Mouse (Mus musculus): ENCODE results near the gene Tbx5. TPM values are rescaled to one million over a fixed set of nuclear protein-coding genes. Genes with fewer than 3 reads are reported as not detected.

Tbx5 gene
- total and polyA plus RNA-seq, 2 experiments from 2014 or later = 0.04 TPM; not detected in 1

GRCm38 (mm10) chr5:119810994-119811690 is 21.3 kb upstream of the Tbx5 start:
- no peak overlapping the region for H3K4me2 ChIP-seq (ENCODE audit: low read depth, low read length)
- H3K27ac ChIP-seq = no peak overlapping the region
- H3K4me1 ChIP-seq (ENCODE audit: insufficient read depth, low read length) = no peaks in the 10 kb centered on the region
- 58% methylated on average over 12 of the region's 12 CpGs for WGBS
- H3K27me3 ChIP-seq (ENCODE audit: insufficient read depth, low read length) = peaks cover 55% of the 10 kb centered on the region
- no peak for TF ChIP-seq CTCF (IDR thresholded peaks at IDR 0.05; ENCODE audit: low read depth)
- H3K36me3 ChIP-seq (ENCODE audit: insufficient read depth, low read length) = no peaks in the 10 kb centered on the region
- no peak for ATAC-seq
- 0 out of 2 replicates have a peak, but pooled peaks cover 3% of the 10 kb centered on the region for H3K9me3 ChIP-seq (ENCODE audit: low read length)
- no peak for DNase-seq (ENCODE audit: low spot score)
- H3K4me3 ChIP-seq (ENCODE audit: low read length) = no peak overlapping the region
- H3K9ac ChIP-seq (replicated peaks; ENCODE audit: low read length) = no peak overlapping the region

GRCm38 (mm10) chr5:119815247-119815646 is 17.2 kb upstream of the Tbx5 start:
- Histone ChIP-seq H3K36me3 (ENCODE audit: insufficient read depth, low read length) (no peaks in the 10 kb centered on the region), H3K4me1 (ENCODE audit: insufficient read depth, low read length) (no peaks in the 10 kb centered on the region), H3K27ac (no peak overlapping the region), H3K4me2 (ENCODE audit: low read depth, low read length) (no peak overlapping the region), H3K9ac (replicated peaks; ENCODE audit: low read length) (no peak overlapping the region), H3K27me3 (ENCODE audit: insufficient read depth, low read length) (peaks cover 28% of the 10 kb centered on the region), H3K4me3 (ENCODE audit: low read length) (no peak overlapping the region), H3K9me3 (ENCODE audit: low read length) (no peaks in the 10 kb centered on the region)
- DNase-seq (ENCODE audit: low spot score) = no peak
- no peak for TF ChIP-seq CTCF (IDR thresholded peaks at IDR 0.05; ENCODE audit: low read depth)
- WGBS = 55% methylated on average over 1 of the region's 1 CpGs
- no peak for ATAC-seq

- H3K4me3 ChIP-seq (ENCODE audit: low read length) = no peak overlapping the region
- H3K9me3 ChIP-seq (ENCODE audit: low read length) = no peaks in the 10 kb centered on the region
- H3K4me1 ChIP-seq (ENCODE audit: insufficient read depth, low read length) = no peaks in the 10 kb centered on the region
- ATAC-seq (no peak), DNase-seq (ENCODE audit: low spot score) (no peak)
- TF ChIP-seq CTCF (IDR thresholded peaks at IDR 0.05; ENCODE audit: low read depth) = no peak
- peaks cover 29% of the 10 kb centered on the region for H3K27me3 ChIP-seq (ENCODE audit: insufficient read depth, low read length)
- H3K27ac ChIP-seq = no peak overlapping the region
- no peak overlapping the region for H3K9ac ChIP-seq (replicated peaks; ENCODE audit: low read length)
- H3K4me2 ChIP-seq (ENCODE audit: low read depth, low read length) = no peak overlapping the region
- no peaks in the 10 kb centered on the region for H3K36me3 ChIP-seq (ENCODE audit: insufficient read depth, low read length)
- WGBS = 78% methylated on average over 6 of the region's 6 CpGs
Measured at GRCm38 (mm10) chr5:119820452-119820851, 12.0 kb upstream of the Tbx5 start.

GRCm38 (mm10) chr5:119821506-119821905 is 11.0 kb upstream of the Tbx5 start:
- H3K9ac ChIP-seq (replicated peaks; ENCODE audit: low read length) = no peak overlapping the region
- H3K27me3 ChIP-seq (ENCODE audit: insufficient read depth, low read length) = peaks cover 34% of the 10 kb centered on the region
- H3K9me3 ChIP-seq (ENCODE audit: low read length) = no peaks in the 10 kb centered on the region
- H3K4me3 ChIP-seq (ENCODE audit: low read length) = no peak overlapping the region
- TF ChIP-seq CTCF (IDR thresholded peaks at IDR 0.05; ENCODE audit: low read depth) = no peak
- 56% methylated on average over 2 of the region's 2 CpGs for WGBS
- no peak overlapping the region for H3K27ac ChIP-seq
- DNase-seq (ENCODE audit: low spot score) = no peak
- ATAC-seq = no peak
- no peaks in the 10 kb centered on the region for H3K4me1 ChIP-seq (ENCODE audit: insufficient read depth, low read length)
- H3K36me3 ChIP-seq (ENCODE audit: insufficient read depth, low read length) = no peaks in the 10 kb centered on the region
- no peak overlapping the region for H3K4me2 ChIP-seq (ENCODE audit: low read depth, low read length)

- ATAC-seq = no peak
- Histone ChIP-seq H3K4me2 (ENCODE audit: low read depth, low read length) (no peak overlapping the region), H3K36me3 (ENCODE audit: insufficient read depth, low read length) (no peaks in the 10 kb centered on the region), H3K9me3 (ENCODE audit: low read length) (no peaks in the 10 kb centered on the region), H3K27ac (no peak overlapping the region), H3K27me3 (ENCODE audit: insufficient read depth, low read length) (peaks cover 68% of the 10 kb centered on the region), H3K4me1 (ENCODE audit: insufficient read depth, low read length) (no peaks in the 10 kb centered on the region), H3K4me3 (ENCODE audit: low read length) (no peak overlapping the region), H3K9ac (replicated peaks; ENCODE audit: low read length) (no peak overlapping the region)
- no peak for TF ChIP-seq CTCF (IDR thresholded peaks at IDR 0.05; ENCODE audit: low read depth)
- 67% methylated on average over 6 of the region's 6 CpGs for WGBS
- DNase-seq (ENCODE audit: low spot score) = no peak
Measured at GRCm38 (mm10) chr5:119827341-119827740, 5.1 kb upstream of the Tbx5 start.

GRCm38 (mm10) chr5:119830611-119831010 is 1.9 kb upstream of the Tbx5 start:
- DNase-seq (ENCODE audit: low spot score) = no peak
- ATAC-seq = no peak
- no peaks in the 10 kb centered on the region for H3K36me3 ChIP-seq (ENCODE audit: insufficient read depth, low read length)
- H3K4me2 ChIP-seq (ENCODE audit: low read depth, low read length) = no peak overlapping the region
- H3K27me3 ChIP-seq (ENCODE audit: insufficient read depth, low read length) = peaks cover 88% of the 10 kb centered on the region
- no peaks in the 10 kb centered on the region for H3K4me1 ChIP-seq (ENCODE audit: insufficient read depth, low read length)
- no peak overlapping the region for H3K9ac ChIP-seq (replicated peaks; ENCODE audit: low read length)
- TF ChIP-seq CTCF (IDR thresholded peaks at IDR 0.05; ENCODE audit: low read depth) = no peak
- no peak overlapping the region for H3K27ac ChIP-seq
- no peak overlapping the region for H3K4me3 ChIP-seq (ENCODE audit: low read length)
- H3K9me3 ChIP-seq (ENCODE audit: low read length) = no peaks in the 10 kb centered on the region
- 5% methylated on average over 8 of the region's 8 CpGs for WGBS

GRCm38 (mm10) chr5:119831201-119831771 is 1.2 kb upstream of the Tbx5 start:
- WGBS = 1% methylated on average over 33 of the region's 33 CpGs
- DNase-seq (ENCODE audit: low spot score) = no peak

More at GRCm38 (mm10) chr5:119831201-119831771, 1.2 kb upstream of the Tbx5 start:
- Histone ChIP-seq H3K4me2 (ENCODE audit: low read depth, low read length) (0 out of 2 replicates have a peak overlapping the region, but pooled peaks have one; percentile 9), H3K4me1 (ENCODE audit: insufficient read depth, low read length) (no peaks in the 10 kb centered on the region), H3K9me3 (ENCODE audit: low read length) (no peaks in the 10 kb centered on the region), H3K27ac (no peak overlapping the region), H3K4me3 (ENCODE audit: low read length) (peak overlapping the region; percentile 7; the same call in 1 of the 2 replicates), H3K27me3 (ENCODE audit: insufficient read depth, low read length) (peaks cover 93% of the 10 kb centered on the region), H3K9ac (replicated peaks; ENCODE audit: low read length) (no peak overlapping the region), H3K36me3 (ENCODE audit: insufficient read depth, low read length) (no peaks in the 10 kb centered on the region)
- ATAC-seq = no peak
- TF ChIP-seq CTCF (IDR thresholded peaks at IDR 0.05; ENCODE audit: low read depth) = no peak

Measured in hindbrain, postnatal 0 days (tissue).